Mouse (Mus musculus) hindbrain, embryonic 10.5 days (tissue): ENCODE data around the gene Fes. TPM values are rescaled to one million over a fixed set of nuclear protein-coding genes. Genes with fewer than 3 reads are reported as not detected.
A peak's percentile ranks its signal among the peaks of the same experiment; 100 is the strongest.
"Not testable (repeated sequence)": the region's sequence is repeated elsewhere in the genome, so short reads cannot be mapped to it uniquely, and the experiment has no call there.

Source experiments
- DNase-seq: peaks from one replicate; pipeline ENCODE4 v3.0.0-alpha.2; 2017; ENCODE audit warnings: low spot score
- H3K27ac ChIP-seq: fragments of 300-500 bp; sonication (generic); 2 replicates; pipeline ENCODE4 v1.5.1; 2016; ENCODE audit warnings: mild to moderate bottlenecking, moderate library complexity
- H3K27me3 ChIP-seq: fragments of 300-500 bp; sonication (generic); 2 replicates; pipeline ENCODE4 v1.6.1; 2016; ENCODE audit warnings: mild to moderate bottlenecking; ENCODE audit not compliant: poor library complexity, insufficient read depth, severe bottlenecking
- H3K36me3 ChIP-seq: fragments of 300-500 bp; sonication (generic); 2 replicates; pipeline ENCODE4 v1.6.1; 2016; ENCODE audit warnings: mild to moderate bottlenecking, moderate library complexity
- H3K4me1 ChIP-seq: fragments of 300-500 bp; sonication (generic); replicated peaks from 2 replicates; pipeline ENCODE4 v1.6.1; 2016; ENCODE audit warnings: mild to moderate bottlenecking
- H3K4me3 ChIP-seq: fragments of 300-500 bp; sonication (generic); 2 replicates; pipeline ENCODE4 v1.5.1; 2016; ENCODE audit warnings: mild to moderate bottlenecking, moderate library complexity
- H3K9me3 ChIP-seq: fragments of 300-500 bp; sonication (generic); 2 replicates; pipeline ENCODE4 v1.6.1; 2016; ENCODE audit warnings: mild to moderate bottlenecking, moderate library complexity
- WGBS: fragments of 180-500 bp; shearing (Covaris S2); methylation state at CpG from one replicate; pipeline ENCODE4 v1.1.7; 2016; 5-methylcytosine and 5-hydroxymethylcytosine counted together
- polyA plus RNA-seq: library from polyadenylated mRNA; unstranded; fragments of >200 nt; fragmentation: Nextera tagmentation; extraction: Ambion mirVana; gene quantifications from 2 replicates; pipeline ENCODE4 v1.2.1, GENCODE M21; 2016

Gene Fes
- polyA plus RNA-seq, 1 experiment from 2014 or later: 11.6 TPM

GRCm38 (mm10) chr7:80402651-80403321 is 15.0 kb upstream of the Fes start:
- Histone ChIP-seq H3K4me1 (peaks cover 34% of the 10 kb centered on the region), H3K4me3 (peak overlapping the region; percentile 93)
- WGBS: 14% methylated on average over 91 of the region's 92 CpGs

GRCm38 (mm10) chr7:80401860-80402641 is 14.3 kb upstream of the Fes start:
- DNase-seq: peak; percentile 60
- Histone ChIP-seq H3K27ac (peak overlapping the region; percentile 92), H3K4me1 (peaks cover 34% of the 10 kb centered on the region), H3K9me3 (no peaks in the 10 kb centered on the region), H3K4me3 (peak overlapping the region; percentile 93), H3K27me3 (peaks cover 30% of the 10 kb centered on the region), H3K36me3 (peaks cover 16% of the 10 kb centered on the region)
- under 1% methylated on average over 102 of the region's 102 CpGs for WGBS

More at GRCm38 (mm10) chr7:80402651-80403321, 15.0 kb upstream of the Fes start:
- peaks cover 30% of the 10 kb centered on the region for H3K27me3 ChIP-seq
- peak; percentile 74 for DNase-seq
- no peaks in the 10 kb centered on the region for H3K9me3 ChIP-seq
- peaks cover 9% of the 10 kb centered on the region for H3K36me3 ChIP-seq
- H3K27ac ChIP-seq: peak overlapping the region; percentile 94

- peaks cover 34% of the 10 kb centered on the region for H3K4me1 ChIP-seq
- peaks cover 23% of the 10 kb centered on the region for H3K36me3 ChIP-seq
- peaks cover 30% of the 10 kb centered on the region for H3K27me3 ChIP-seq
- no peaks in the 10 kb centered on the region for H3K9me3 ChIP-seq
- H3K27ac ChIP-seq: peak overlapping the region; percentile 92
- no peak for DNase-seq
- 27% methylated on average over 5 of the region's 5 CpGs for WGBS
- peak overlapping the region; percentile 93 for H3K4me3 ChIP-seq
These were observed 13.5 kb upstream of the Fes start for GRCm38 (mm10) chr7:80401041-80401859.

GRCm38 (mm10) chr7:80400571-80400970 is 12.8 kb upstream of the Fes start:
- Histone ChIP-seq H3K27ac (no peak overlapping the region), H3K9me3 (no peaks in the 10 kb centered on the region), H3K36me3 (peaks cover 29% of the 10 kb centered on the region), H3K27me3 (peaks cover 25% of the 10 kb centered on the region), H3K4me1 (peaks cover 34% of the 10 kb centered on the region), H3K4me3 (peak overlapping the region; percentile 13; the same call in 1 of the 2 replicates)
- 77% methylated on average over 6 of the region's 6 CpGs for WGBS
- no peak for DNase-seq

- Histone ChIP-seq H3K27me3 (peaks cover 20% of the 10 kb centered on the region), H3K36me3 (peaks cover 34% of the 10 kb centered on the region), H3K4me1 (peaks cover 34% of the 10 kb centered on the region), H3K27ac (no peak overlapping the region), H3K9me3 (no peaks in the 10 kb centered on the region), H3K4me3 (peak overlapping the region; percentile 13; the same call in 1 of the 2 replicates)
- 62% methylated on average over 5 of the region's 5 CpGs for WGBS
- no peak for DNase-seq
These were observed 12.4 kb upstream of the Fes start for GRCm38 (mm10) chr7:80400099-80400498.

GRCm38 (mm10) chr7:80398654-80399444 is 11.1 kb upstream of the Fes start:
- Histone ChIP-seq H3K4me3 (no peak overlapping the region), H3K4me1 (peaks cover 34% of the 10 kb centered on the region), H3K27me3 (peaks cover 7% of the 10 kb centered on the region), H3K27ac (0 out of 2 replicates have a peak overlapping the region, but pooled peaks have one; percentile 45), H3K9me3 (no peaks in the 10 kb centered on the region), H3K36me3 (peaks cover 43% of the 10 kb centered on the region)
- no peak for DNase-seq
- 71% methylated on average over 9 of the region's 9 CpGs for WGBS

GRCm38 (mm10) chr7:80397986-80398385 is 10.2 kb upstream of the Fes start:
- DNase-seq: no peak
- WGBS: 85% methylated on average over 9 of the region's 9 CpGs
- no peaks in the 10 kb centered on the region for H3K27me3 ChIP-seq
- no peak overlapping the region for H3K27ac ChIP-seq
- peaks cover 34% of the 10 kb centered on the region for H3K4me1 ChIP-seq
- peaks cover 51% of the 10 kb centered on the region for H3K36me3 ChIP-seq
- H3K9me3 ChIP-seq: no peaks in the 10 kb centered on the region
- H3K4me3 ChIP-seq: no peak overlapping the region

- Histone ChIP-seq H3K4me1 (peaks cover 28% of the 10 kb centered on the region), H3K36me3 (peaks cover 67% of the 10 kb centered on the region)
- 89% methylated on average over 4 of the region's 4 CpGs for WGBS
- H3K27ac ChIP-seq, DNase-seq, H3K4me3 ChIP-seq, H3K27me3 ChIP-seq, H3K9me3 ChIP-seq: not testable (repeated sequence)
These were observed 8.7 kb upstream of the Fes start for GRCm38 (mm10) chr7:80396427-80396826.

- Histone ChIP-seq H3K27me3 (no peaks in the 10 kb centered on the region), H3K9me3 (no peaks in the 10 kb centered on the region), H3K4me1 (peaks cover 11% of the 10 kb centered on the region; the same call in 1 of the 2 replicates), H3K36me3 (peaks cover 85% of the 10 kb centered on the region), H3K27ac (no peak overlapping the region), H3K4me3 (no peak overlapping the region)
- no peak for DNase-seq
- WGBS: 89% methylated on average over 4 of the region's 4 CpGs
These were observed 6.9 kb upstream of the Fes start for GRCm38 (mm10) chr7:80394600-80394999.

GRCm38 (mm10) chr7:80392119-80392518 is 4.4 kb upstream of the Fes start:
- H3K9me3 ChIP-seq: no peaks in the 10 kb centered on the region
- H3K27ac ChIP-seq: no peak overlapping the region
- DNase-seq: no peak
- WGBS: 95% methylated on average over 15 of the region's 15 CpGs
- H3K36me3 ChIP-seq: peaks cover 75% of the 10 kb centered on the region
- peaks cover 9% of the 10 kb centered on the region for H3K27me3 ChIP-seq
- H3K4me3 ChIP-seq: no peak overlapping the region
- H3K4me1 ChIP-seq: peaks cover 17% of the 10 kb centered on the region

GRCm38 (mm10) chr7:80387033-80387632 is 613 bp downstream of the Fes start:
- H3K4me1 ChIP-seq: peaks cover 37% of the 10 kb centered on the region
- no peaks in the 10 kb centered on the region for H3K9me3 ChIP-seq
- peak; percentile 47 for DNase-seq
- H3K27ac ChIP-seq: peak overlapping the region; percentile 89
- peaks cover 42% of the 10 kb centered on the region for H3K36me3 ChIP-seq
- peak overlapping the region; percentile 49 for H3K4me3 ChIP-seq
- peaks cover 30% of the 10 kb centered on the region for H3K27me3 ChIP-seq
- WGBS: 22% methylated on average over 17 of the region's 17 CpGs
